Mouse (Mus musculus): ENCODE data around the gene Klrb1.
"Not testable (repeated sequence)": the region's sequence is repeated elsewhere in the genome, so short reads cannot be mapped to it uniquely, and the experiment has no call there.

The Klrb1 gene

DNA sequence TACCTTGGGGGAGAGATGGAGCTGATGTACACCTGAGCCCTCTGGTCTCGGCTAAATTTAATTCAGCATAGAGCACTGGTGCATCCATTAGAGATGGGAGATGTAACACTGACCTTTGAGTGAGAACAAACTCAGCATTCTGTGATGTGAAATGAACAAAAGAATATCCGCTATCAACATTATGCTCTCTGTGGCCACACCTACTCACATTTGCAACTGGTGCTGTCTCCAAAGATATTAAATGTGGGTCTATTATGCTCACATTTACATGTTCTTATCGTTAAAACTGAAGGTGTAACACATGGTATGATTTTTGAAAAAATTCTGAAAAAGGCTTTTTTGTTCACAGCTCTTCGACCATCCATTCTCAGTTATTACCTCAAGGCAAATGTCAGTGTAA, at the start of gene Klrb1:
TSS of gene Klrb1 (minus strand) at position 101 of the 400 bp plus-strand sequence.
- DNase-seq (ENCODE audit: low spot score in 2 of 2), result no peak

GRCm38 (mm10) chr6:128769481-128770253, 46.8 kb upstream of the Klrb1 start:
- no peak for DNase-seq (ENCODE audit: low spot score in 2 of 2)

- no peak for DNase-seq (ENCODE audit: low spot score in 2 of 2)
These were observed 45.2 kb upstream of the Klrb1 start for GRCm38 (mm10) chr6:128768047-128768446.

DNA sequence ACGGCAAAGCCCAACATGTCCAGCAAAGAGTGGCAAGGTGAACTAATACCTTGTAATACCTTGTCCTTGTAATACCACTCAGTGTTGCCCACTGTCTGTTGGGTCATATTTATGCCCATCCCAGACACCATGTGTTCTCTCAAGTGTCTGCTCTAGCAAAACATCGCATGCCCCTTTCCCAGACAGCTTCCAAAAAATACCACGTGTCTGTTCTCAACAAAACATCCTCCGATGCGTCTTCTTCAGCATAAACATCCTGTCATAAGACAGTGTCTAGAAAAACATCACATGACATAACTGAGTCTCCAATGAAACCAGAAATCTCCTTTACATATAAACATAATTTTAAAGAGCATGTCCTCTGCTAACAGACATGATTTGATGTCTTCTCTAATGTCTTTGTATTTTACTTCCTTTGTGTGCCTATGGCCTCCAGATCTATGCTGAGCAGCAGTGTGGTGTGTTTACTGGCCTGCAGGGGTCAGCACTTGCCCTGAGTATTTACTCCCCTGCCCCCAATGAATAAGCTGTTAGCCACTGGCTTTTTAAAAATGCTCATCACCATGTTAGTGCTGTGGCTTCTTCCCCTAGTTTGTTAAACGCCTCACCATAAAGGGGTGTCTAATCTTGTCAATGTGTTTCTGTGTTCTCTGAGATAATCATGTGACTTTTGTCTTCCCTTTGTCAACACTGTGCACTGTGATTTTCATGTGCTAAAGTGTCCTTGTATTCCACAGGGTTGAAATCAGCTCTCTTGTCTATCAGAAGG, 43.8 kb upstream of the Klrb1 start:
- DNase-seq (ENCODE audit: low spot score in 2 of 2), result peak in 1 of 2 experiments; percentile 13

DNA sequence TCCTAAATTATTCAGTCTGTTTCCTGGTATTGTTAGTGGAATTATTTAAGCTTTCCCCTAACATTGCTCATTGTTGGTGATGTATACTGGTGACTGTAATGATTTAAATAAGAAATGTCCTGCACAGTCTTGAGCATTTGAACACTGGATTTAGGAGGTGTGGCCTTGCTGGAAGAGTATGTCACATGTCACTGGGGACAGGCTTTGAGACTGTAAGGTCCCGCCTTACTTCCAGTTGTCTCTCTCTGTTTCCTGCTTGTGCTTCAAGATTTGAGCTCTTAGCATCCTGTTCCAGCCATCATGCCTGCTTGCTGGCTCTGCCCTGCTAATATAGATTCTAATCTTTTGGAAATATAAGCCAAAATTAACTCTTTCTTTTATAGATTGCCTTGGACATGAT, 42.4 kb upstream of the Klrb1 start:
- DNase-seq (ENCODE audit: low spot score in 2 of 2), result no peak

- DNase-seq (ENCODE audit: low spot score in 2 of 2), result no peak
These were observed 41.7 kb upstream of the Klrb1 start for GRCm38 (mm10) chr6:128764598-128764997.

DNA sequence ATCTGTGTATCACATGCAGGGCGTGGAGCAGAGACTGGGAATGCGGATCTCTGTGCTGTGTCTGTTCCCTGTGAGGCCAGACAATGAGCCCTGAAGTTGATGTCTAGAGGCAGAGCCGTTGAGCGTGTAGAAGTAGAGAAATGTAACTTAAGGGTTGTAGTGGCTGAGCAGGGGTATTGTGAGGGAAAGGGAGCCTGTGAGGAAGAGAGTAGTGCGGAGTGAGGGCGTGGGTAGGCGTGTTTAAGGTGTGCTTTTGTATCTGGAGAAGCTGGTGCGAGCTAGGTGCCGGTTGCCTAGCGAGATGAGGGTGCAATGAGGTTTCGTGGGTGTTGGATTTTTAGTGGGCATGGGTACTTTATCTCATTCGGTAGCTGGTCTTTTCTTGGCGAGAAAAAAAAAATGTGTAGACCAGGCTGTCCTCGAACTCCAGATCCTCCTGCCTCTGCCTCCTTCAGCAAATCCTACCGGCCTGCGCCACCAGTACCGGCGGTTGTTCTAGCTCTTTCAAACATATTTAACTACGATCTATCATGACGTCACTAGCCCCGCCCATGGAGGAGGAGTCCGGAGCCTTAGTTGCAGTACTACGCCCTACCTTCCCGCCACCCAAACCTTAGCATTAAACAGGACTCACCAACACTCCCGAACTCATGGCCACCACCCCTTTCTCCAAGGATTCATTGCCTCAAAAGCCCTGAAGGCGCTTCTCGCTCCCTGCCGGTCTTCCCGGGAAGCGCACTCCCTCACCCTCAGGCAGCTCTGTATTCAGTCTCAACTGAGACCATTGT, 41.1 kb upstream of the Klrb1 start:
- peak; percentile 94 for DNase-seq (ENCODE audit: low spot score in 2 of 2)

- DNase-seq (ENCODE audit: low spot score in 2 of 2), result not testable (repeated sequence)
These were observed 40.2 kb upstream of the Klrb1 start for GRCm38 (mm10) chr6:128762892-128763670.

DNA sequence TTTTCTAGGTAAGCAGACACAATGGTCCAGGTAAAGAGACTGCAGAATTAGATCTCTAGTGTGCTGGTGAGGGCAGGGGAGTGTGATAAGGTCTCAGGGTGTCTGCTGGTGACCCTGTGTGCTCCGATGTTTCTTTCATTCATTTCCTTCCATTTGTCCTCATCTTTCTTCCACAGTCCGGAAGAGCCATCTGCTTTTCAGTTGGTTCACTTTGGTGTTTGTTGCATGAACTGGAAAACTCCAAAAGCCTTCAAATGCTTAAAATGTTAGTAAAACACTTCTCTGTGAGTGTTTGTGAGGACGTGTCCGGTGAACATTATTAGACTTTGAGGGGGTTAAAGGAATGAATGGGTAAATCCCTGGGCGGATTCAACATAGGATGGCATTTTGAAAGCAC, 38.3 kb upstream of the Klrb1 start:
- DNase-seq (ENCODE audit: low spot score in 2 of 2), result no peak

DNA sequence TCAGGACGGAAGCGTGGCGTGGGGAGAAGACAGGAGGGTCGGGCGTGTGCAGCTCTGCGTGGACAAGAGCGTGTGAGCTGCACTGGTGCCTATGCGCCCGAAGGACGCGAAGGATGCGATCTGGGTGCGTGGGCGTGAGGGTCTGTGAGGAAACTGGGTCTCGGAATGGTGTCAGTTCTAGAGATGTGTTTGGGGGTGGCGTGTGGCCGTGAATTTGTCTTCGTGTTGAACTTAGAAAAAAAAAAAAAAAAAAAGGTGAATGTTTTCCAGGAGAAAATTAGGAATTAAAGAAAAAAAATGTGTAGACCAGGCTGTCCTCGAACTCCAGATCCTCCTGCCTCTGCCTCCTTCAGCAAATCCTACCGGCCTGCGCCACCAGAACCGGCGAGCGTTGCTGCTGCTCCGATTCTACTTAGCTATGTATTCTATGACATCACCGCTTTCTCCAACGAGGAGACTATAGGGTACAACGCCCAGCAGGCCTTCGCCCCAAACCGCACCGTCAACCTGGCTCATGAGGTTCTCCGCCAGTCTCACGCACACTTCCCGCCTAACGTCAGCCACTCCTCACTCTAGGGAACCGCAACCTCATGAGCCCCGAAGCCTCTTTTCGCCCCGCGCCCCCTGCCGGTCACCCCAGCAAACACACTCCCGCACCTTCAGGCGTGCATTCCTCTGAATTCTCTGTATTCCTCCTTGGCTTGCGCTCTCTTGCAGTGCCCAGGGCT, 37.7 kb upstream of the Klrb1 start:
- DNase-seq (ENCODE audit: low spot score in 2 of 2), result peak; percentile 87 to 88

GRCm38 (mm10) chr6:128760016-128760415, 37.2 kb upstream of the Klrb1 start:
- peak; percentile 89 to 93 for DNase-seq (ENCODE audit: low spot score in 2 of 2)

GRCm38 (mm10) chr6:128759221-128759950, 36.5 kb upstream of the Klrb1 start:
- no peak for DNase-seq (ENCODE audit: low spot score in 2 of 2)

- not testable (repeated sequence) for DNase-seq (ENCODE audit: low spot score in 2 of 2)
These were observed 32.5 kb upstream of the Klrb1 start for GRCm38 (mm10) chr6:128755402-128755763.

- not testable (repeated sequence) for DNase-seq (ENCODE audit: low spot score in 2 of 2)
These were observed 32.0 kb upstream of the Klrb1 start for GRCm38 (mm10) chr6:128754748-128755401.

DNA sequence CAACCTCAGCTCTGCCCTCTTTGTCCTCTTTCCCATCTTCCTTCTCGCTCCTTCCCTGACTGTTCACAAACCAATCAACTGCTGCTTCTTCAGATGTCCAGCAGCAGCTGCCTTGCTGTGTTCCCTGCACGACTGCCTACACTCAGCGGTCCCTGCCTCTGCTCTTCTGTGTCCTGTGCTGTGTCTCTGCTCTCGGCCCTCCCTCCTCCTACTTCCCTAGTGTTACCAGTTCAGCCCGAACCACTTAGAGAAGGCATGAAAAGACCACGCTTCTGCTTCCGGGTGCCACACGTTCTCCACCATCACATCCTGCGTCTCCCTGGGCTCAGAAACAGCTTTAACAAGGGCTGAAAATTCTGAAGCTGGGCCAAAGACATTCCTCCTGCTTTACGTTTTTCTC, 31.4 kb upstream of the Klrb1 start:
- DNase-seq (ENCODE audit: low spot score in 2 of 2), result peak in 1 of 2 experiments; percentile 12

- DNase-seq (ENCODE audit: low spot score in 2 of 2), result peak; percentile 58 to 76
These were observed 30.9 kb upstream of the Klrb1 start for GRCm38 (mm10) chr6:128753610-128754224.

DNA sequence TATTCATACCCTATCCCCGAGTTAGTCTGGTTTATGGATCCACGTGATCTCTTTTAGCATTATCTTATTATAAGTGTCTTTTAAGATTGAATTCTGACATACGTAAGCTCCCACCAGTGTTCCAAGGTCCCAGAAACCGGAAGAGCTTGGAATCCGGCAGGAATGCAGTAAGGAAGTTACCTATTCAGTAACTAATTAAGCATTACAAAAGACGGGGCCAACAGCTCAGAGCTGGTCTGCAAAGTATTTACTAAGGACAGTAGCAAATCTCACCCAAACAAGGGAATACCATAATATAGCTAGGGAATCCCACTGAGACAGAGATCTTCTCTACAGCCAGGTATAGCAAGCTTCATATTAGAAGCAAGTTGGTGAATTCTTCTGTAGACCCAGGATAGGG, 24.1 kb upstream of the Klrb1 start:
- DNase-seq (ENCODE audit: low spot score in 2 of 2), result not testable (repeated sequence)

GRCm38 (mm10) chr6:128737445-128737844, 14.6 kb upstream of the Klrb1 start:
- DNase-seq (ENCODE audit: low spot score in 2 of 2), result no peak

DNA sequence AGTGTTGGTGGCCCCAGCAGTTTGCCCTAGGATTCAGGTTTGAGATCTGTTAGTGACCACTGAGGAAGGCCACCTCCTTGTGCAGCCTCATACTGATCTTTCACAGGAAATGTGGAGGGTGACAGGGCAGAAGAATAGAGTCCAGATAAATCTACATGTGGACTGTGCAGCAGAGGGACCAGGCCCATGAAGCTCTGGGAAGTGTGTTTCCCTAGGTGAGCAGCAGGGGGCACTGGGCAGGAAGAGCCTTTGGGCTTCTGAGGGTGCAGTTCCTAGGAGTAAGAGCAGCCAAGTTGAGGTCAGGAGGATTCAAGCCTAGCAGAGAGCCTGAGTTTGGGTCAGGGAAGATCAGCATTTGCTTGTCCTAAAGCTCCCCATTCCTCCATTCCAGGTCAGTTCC, 13.2 kb upstream of the Klrb1 start:
- DNase-seq (ENCODE audit: low spot score in 2 of 2), result no peak

Measured in urinary bladder, postnatal 36 days (tissue).